Mouse (Mus musculus) layer of hippocampus, adult 2 months (tissue): Measurements from ENCODE around the gene Gpr176. TPM values are rescaled to one million over a fixed set of nuclear protein-coding genes. Genes with fewer than 3 reads are reported as not detected.

Experiments
- DNase-seq, 2 experiments: peaks; one replicate each; pipeline ENCODE4 v3.0.0; 2022; ENCODE audit warnings: low spot score in 2 of 2
- H3K27ac ChIP-seq: fragments of 200-600 bp; 2 replicates; pipeline ENCODE4 v1.8.1; 2022
- H3K4me3 ChIP-seq: fragments of 200-600 bp; 2 replicates; pipeline ENCODE4 v1.8.1; 2022; ENCODE audit warnings: mild to moderate bottlenecking
- CTCF ChIP-seq: fragments of 200-600 bp; conservative IDR thresholded peaks from 2 replicates; pipeline ENCODE4 v1.8.1; 2022; ENCODE audit warnings: antibody characterized with exemption, mild to moderate bottlenecking, moderate library complexity
- total RNA-seq, 2 experiments: library from RNA; stranded (reverse); gene quantifications; 2 replicates each; pipeline ENCODE4 v1.2.3; 2021

Gpr176 gene
- total RNA-seq, 2 experiments from 2014 or later = 10.8 to 11.8 TPM

GRCm38 (mm10) chr2:118353498-118353897, 19.7 kb downstream of the Gpr176 start:
- DNase-seq = no peak
- no peak for TF ChIP-seq CTCF
- Histone ChIP-seq H3K4me3 (no peak overlapping the region), H3K27ac (no peak overlapping the region)

- DNase-seq = no peak
- Histone ChIP-seq H3K27ac (no peak overlapping the region), H3K4me3 (no peak overlapping the region)
- no peak for TF ChIP-seq CTCF
Observed at GRCm38 (mm10) chr2:118345535-118345934, 27.7 kb downstream of the Gpr176 start.

- Histone ChIP-seq H3K27ac (no peak overlapping the region), H3K4me3 (no peak overlapping the region)
- no peak for TF ChIP-seq CTCF
- DNase-seq = no peak
Observed at GRCm38 (mm10) chr2:118343897-118344296, 29.3 kb downstream of the Gpr176 start.

GRCm38 (mm10) chr2:118341295-118341694, 31.9 kb downstream of the Gpr176 start:
- TF ChIP-seq CTCF = no peak
- no peak overlapping the region for H3K4me3 ChIP-seq
- H3K27ac ChIP-seq = no peak overlapping the region
- DNase-seq = no peak

GRCm38 (mm10) chr2:118336084-118336483, 37.1 kb downstream of the Gpr176 start:
- no peak for DNase-seq
- peak; percentile 75 for TF ChIP-seq CTCF
- H3K4me3 ChIP-seq = no peak overlapping the region
- no peak overlapping the region for H3K27ac ChIP-seq

- peak; percentile 23; the same call in 1 of the 2 replicates for TF ChIP-seq CTCF
Observed at GRCm38 (mm10) chr2:118322663-118323062, 50.6 kb downstream of the Gpr176 start.

GRCm38 (mm10) chr2:118321804-118322203, 51.4 kb downstream of the Gpr176 start:
- no peak for DNase-seq
- no peak overlapping the region for H3K27ac ChIP-seq
- H3K4me3 ChIP-seq = no peak overlapping the region
- 0 out of 2 replicates have a peak, but pooled peaks have one; percentile 7 for TF ChIP-seq CTCF

More at GRCm38 (mm10) chr2:118322663-118323062, 50.6 kb downstream of the Gpr176 start:
- Histone ChIP-seq H3K27ac (no peak overlapping the region), H3K4me3 (no peak overlapping the region)
- DNase-seq = no peak

GRCm38 (mm10) chr2:118321094-118321493, 52.1 kb downstream of the Gpr176 start:
- TF ChIP-seq CTCF = no peak
- no peak overlapping the region for H3K27ac ChIP-seq
- H3K4me3 ChIP-seq = no peak overlapping the region
- no peak for DNase-seq

- no peak for TF ChIP-seq CTCF
- Histone ChIP-seq H3K4me3 (no peak overlapping the region), H3K27ac (peak overlapping the region; percentile 11; the same call in 1 of the 2 replicates)
- no peak for DNase-seq
Observed at GRCm38 (mm10) chr2:118320519-118320918, 52.7 kb downstream of the Gpr176 start.

GRCm38 (mm10) chr2:118319176-118319575, 54.0 kb downstream of the Gpr176 start:
- DNase-seq = no peak
- TF ChIP-seq CTCF = no peak
- no peak overlapping the region for H3K4me3 ChIP-seq
- H3K27ac ChIP-seq = no peak overlapping the region

- H3K27ac ChIP-seq = no peak overlapping the region
- no peak for DNase-seq
- no peak for TF ChIP-seq CTCF
- H3K4me3 ChIP-seq = no peak overlapping the region
Observed at GRCm38 (mm10) chr2:118316939-118317338, 56.3 kb downstream of the Gpr176 start.

GRCm38 (mm10) chr2:118315656-118316402, 57.4 kb downstream of the Gpr176 start:
- TF ChIP-seq CTCF = no peak
- Histone ChIP-seq H3K27ac (no peak overlapping the region), H3K4me3 (no peak overlapping the region)
- no peak for DNase-seq

GRCm38 (mm10) chr2:118307561-118307960, 65.7 kb downstream of the Gpr176 start:
- peak; percentile 32 to 68 for DNase-seq
- Histone ChIP-seq H3K27ac (peak overlapping the region; percentile 80), H3K4me3 (peak overlapping the region; percentile 31)

GRCm38 (mm10) chr2:118306966-118307365, 66.3 kb downstream of the Gpr176 start:
- TF ChIP-seq CTCF = no peak
- DNase-seq = no peak
- Histone ChIP-seq H3K27ac (no peak overlapping the region), H3K4me3 (no peak overlapping the region)

More at GRCm38 (mm10) chr2:118307561-118307960, 65.7 kb downstream of the Gpr176 start:
- TF ChIP-seq CTCF = no peak
